Mouse (Mus musculus) thymus, postnatal 36 days (tissue): ENCODE data around the gene Gm14632.
"Not testable (repeated sequence)": the region's sequence is repeated elsewhere in the genome, so short reads cannot be mapped to it uniquely, and the experiment has no call there.

Experiments
- DNase-seq, 2 experiments: peaks; one replicate each; pipeline ENCODE4 v3.0.0; 2022; ENCODE audit warnings: mixed read lengths in 2 of 2

The Gm14632 gene

GRCm38 (mm10) chrX:30329472-30329871 lies at the start of gene Gm14632:
Gene Gm14632, plus strand, starts transcription at chrX:30329772.
- not testable (repeated sequence) for DNase-seq
